Mouse (Mus musculus) kidney, embryonic 15.5 days (tissue): ENCODE results near the gene Klf1. TPM values are rescaled to one million over a fixed set of nuclear protein-coding genes. Genes with fewer than 3 reads are reported as not detected.
A peak's percentile ranks its signal among the peaks of the same experiment; 100 is the strongest.

Experiments used
- ATAC-seq: fragments of 200-750 bp; cut with Nextera tagmentation; replicated peaks from 2 replicates; pipeline ENCODE4 v1.8.0; 2017; ENCODE audit warnings: moderate TSS enrichment; ENCODE audit not compliant: low FRiP score
- H3K27ac ChIP-seq: fragments of 300-500 bp; sonication (generic); 2 replicates; pipeline ENCODE4 v1.5.1; 2015; ENCODE audit warnings: mild to moderate bottlenecking, inconsistent platforms
- H3K27me3 ChIP-seq: fragments of 300-500 bp; sonication (generic); 2 replicates; pipeline ENCODE4 v1.6.1; 2015; ENCODE audit warnings: inconsistent platforms
- H3K36me3 ChIP-seq: fragments of 300-500 bp; sonication (generic); 2 replicates; pipeline ENCODE4 v1.6.1; 2015; ENCODE audit warnings: inconsistent platforms
- H3K4me1 ChIP-seq: fragments of 300-500 bp; sonication (generic); 2 replicates; pipeline ENCODE4 v1.6.1; 2015; ENCODE audit warnings: inconsistent platforms
- H3K4me2 ChIP-seq: fragments of 300-500 bp; sonication (generic); 2 replicates; pipeline ENCODE4 v1.6.1; 2015; ENCODE audit warnings: moderate library complexity, mild to moderate bottlenecking, inconsistent platforms
- H3K4me3 ChIP-seq: fragments of 300-500 bp; sonication (generic); replicated peaks from 2 replicates; pipeline ENCODE4 v1.5.1; 2015; ENCODE audit warnings: mild to moderate bottlenecking, inconsistent platforms
- H3K9ac ChIP-seq: fragments of 300-500 bp; sonication (generic); 2 replicates; pipeline ENCODE4 v1.6.1; 2015; ENCODE audit warnings: mild to moderate bottlenecking, inconsistent platforms
- H3K9me3 ChIP-seq: fragments of 300-500 bp; sonication (generic); replicated peaks from 2 replicates; pipeline ENCODE4 v1.6.1; 2016; ENCODE audit warnings: inconsistent platforms
- WGBS: fragments of 180-500 bp; shearing (Covaris S2); methylation state at CpG from one replicate; pipeline ENCODE4 v1.1.7; 2015; ENCODE audit warnings: mixed read lengths; 5-methylcytosine and 5-hydroxymethylcytosine counted together
- polyA plus RNA-seq: library from polyadenylated mRNA; unstranded; fragments of >200 nt; fragmentation: Nextera tagmentation; extraction: Ambion mirVana; gene quantifications from 2 replicates; pipeline ENCODE4 v1.2.1, GENCODE M21; 2015

Gene Klf1
- polyA plus RNA-seq, 1 experiment from 2014 or later = 7.2 TPM

DNA sequence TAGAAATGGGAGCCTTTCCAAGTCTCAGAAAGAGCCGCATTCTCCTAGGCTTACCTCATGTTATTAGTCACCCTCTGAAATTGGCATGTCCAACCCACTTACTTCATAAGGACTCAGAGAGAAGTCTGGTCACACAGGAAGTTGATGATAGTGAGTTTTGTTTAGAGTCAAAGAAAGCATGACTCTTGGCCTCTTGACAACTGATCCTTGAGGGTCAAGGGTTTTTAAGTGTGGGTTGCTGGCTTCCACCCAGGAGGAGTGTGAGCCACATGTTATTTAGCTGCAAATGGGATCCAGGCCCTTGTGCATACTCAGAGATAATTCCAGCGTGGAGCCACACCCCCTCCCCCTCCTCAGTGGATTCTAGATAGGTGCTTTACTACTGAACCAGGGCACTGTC lies 19.9 kb downstream of the Klf1 start:
- WGBS = 83% methylated on average over 2 of the region's 2 CpGs
- H3K4me1 ChIP-seq = 0 out of 2 replicates have a peak, but pooled peaks cover 4% of the 10 kb centered on the region
- H3K27me3 ChIP-seq = peaks cover 46% of the 10 kb centered on the region
- no peak overlapping the region for H3K4me3 ChIP-seq
- H3K9ac ChIP-seq = no peak overlapping the region
- H3K27ac ChIP-seq = no peak overlapping the region
- no peaks in the 10 kb centered on the region for H3K9me3 ChIP-seq
- no peak overlapping the region for H3K4me2 ChIP-seq
- no peak for ATAC-seq
- no peaks in the 10 kb centered on the region for H3K36me3 ChIP-seq

GRCm38 (mm10) chr8:84925557-84925956 lies 23.8 kb downstream of the Klf1 start:
- no peak overlapping the region for H3K4me2 ChIP-seq
- no peaks in the 10 kb centered on the region for H3K9me3 ChIP-seq
- WGBS = 68% methylated on average over 7 of the region's 7 CpGs
- H3K27me3 ChIP-seq = peaks cover 37% of the 10 kb centered on the region
- H3K4me1 ChIP-seq = peaks cover 10% of the 10 kb centered on the region
- H3K4me3 ChIP-seq = no peak overlapping the region
- ATAC-seq = no peak
- no peaks in the 10 kb centered on the region for H3K36me3 ChIP-seq
- no peak overlapping the region for H3K9ac ChIP-seq
- H3K27ac ChIP-seq = no peak overlapping the region

DNA sequence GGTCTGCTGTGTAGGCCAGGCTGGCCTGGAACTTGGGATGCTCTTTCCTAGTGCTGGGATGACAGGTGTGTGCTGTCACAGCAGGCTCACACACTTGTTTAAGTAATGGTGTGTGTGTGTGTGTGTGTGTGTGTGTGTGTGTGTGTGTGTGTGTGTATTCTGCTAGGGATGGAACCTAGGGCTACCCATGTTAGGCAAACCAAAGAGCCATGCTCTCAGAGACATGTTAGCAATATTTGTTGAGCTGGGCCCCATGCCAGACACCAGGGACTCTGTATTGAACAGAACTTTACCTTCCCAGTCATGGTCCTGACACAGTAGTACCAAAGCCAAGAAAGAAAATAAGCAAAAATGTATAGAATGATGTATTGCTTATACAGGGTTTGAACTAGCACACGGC lies 25.8 kb downstream of the Klf1 start:
- no peak for ATAC-seq
- Histone ChIP-seq H3K36me3 (no peaks in the 10 kb centered on the region), H3K4me1 (peaks cover 10% of the 10 kb centered on the region), H3K9ac (no peak overlapping the region), H3K27me3 (peaks cover 55% of the 10 kb centered on the region), H3K9me3 (no peaks in the 10 kb centered on the region), H3K27ac (no peak overlapping the region), H3K4me2 (no peak overlapping the region), H3K4me3 (no peak overlapping the region)
- WGBS = 90% methylated on average over 1 of the region's 1 CpGs

GRCm38 (mm10) chr8:84928456-84929306 lies 27.0 kb downstream of the Klf1 start:
- peak overlapping the region; percentile 38 for H3K4me3 ChIP-seq
- 3% methylated on average over 51 of the region's 52 CpGs for WGBS
- peaks cover 55% of the 10 kb centered on the region for H3K27me3 ChIP-seq
- ATAC-seq = peak; percentile 79
- H3K4me2 ChIP-seq = peak overlapping the region; percentile 72
- no peaks in the 10 kb centered on the region for H3K36me3 ChIP-seq
- H3K4me1 ChIP-seq = peaks cover 10% of the 10 kb centered on the region
- H3K9ac ChIP-seq = no peak overlapping the region
- H3K27ac ChIP-seq = no peak overlapping the region
- no peaks in the 10 kb centered on the region for H3K9me3 ChIP-seq

DNA sequence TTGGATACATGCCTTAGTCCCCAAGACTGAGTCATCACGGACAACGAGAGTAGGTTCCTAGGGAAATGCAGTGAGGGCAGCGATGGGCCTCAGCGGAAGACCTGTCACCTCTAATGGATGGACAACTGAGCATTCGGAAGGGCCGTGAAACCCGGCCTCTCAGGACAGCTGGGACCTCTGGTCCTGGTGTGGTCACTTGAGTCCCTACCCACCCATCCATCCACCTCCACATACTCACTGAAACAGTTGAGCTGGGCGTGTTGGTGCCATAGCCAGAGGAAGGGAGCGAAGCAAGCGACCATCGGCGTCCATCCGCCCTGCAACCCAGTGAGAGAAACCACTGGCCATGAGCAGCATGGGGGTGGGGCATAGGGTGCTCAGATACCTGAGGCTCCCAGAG lies 28.9 kb downstream of the Klf1 start:
- no peak overlapping the region for H3K4me2 ChIP-seq
- H3K36me3 ChIP-seq = no peaks in the 10 kb centered on the region
- peaks cover 69% of the 10 kb centered on the region for H3K27me3 ChIP-seq

DNA sequence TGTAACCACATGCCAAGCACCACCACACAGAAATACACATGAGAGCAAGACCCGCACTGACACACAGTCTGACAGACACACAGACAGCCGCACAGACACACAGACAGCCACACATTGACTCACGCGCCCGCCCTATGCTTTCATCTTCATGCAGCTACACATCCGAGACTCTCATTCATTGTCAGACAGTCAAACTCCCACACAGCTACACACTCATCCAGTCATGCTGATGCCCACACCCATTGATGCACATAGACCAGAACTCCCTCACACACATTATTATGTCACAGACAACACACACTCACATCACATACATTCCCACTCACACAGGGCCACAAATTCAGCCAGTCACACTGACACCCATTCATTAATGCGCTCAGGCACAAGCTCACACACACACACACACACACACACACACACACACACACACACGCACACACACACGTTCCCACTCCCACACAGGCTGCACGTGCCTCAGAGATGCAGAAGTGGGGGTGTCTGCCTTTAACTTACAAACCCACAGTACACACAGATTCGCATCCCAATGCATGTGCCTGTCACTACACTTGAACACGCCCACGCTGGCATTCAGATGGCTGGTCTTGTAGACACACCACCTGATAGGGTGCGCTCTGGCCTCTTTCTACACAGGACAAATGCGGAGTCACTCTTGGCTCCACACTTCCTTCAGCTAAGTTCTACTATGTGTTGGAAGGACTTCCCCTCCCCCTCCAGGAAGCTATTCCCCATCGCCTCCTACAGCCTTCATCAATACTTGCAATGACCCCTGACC lies 32.2 kb downstream of the Klf1 start:
- peaks cover 92% of the 10 kb centered on the region for H3K27me3 ChIP-seq
- no peaks in the 10 kb centered on the region for H3K36me3 ChIP-seq
- peaks cover 24% of the 10 kb centered on the region for H3K4me1 ChIP-seq
- H3K9ac ChIP-seq = no peak overlapping the region
- no peak overlapping the region for H3K4me2 ChIP-seq
- H3K27ac ChIP-seq = no peak overlapping the region
- H3K4me3 ChIP-seq = no peak overlapping the region
- WGBS = 72% methylated on average over 16 of the region's 16 CpGs
- no peak for ATAC-seq
- no peaks in the 10 kb centered on the region for H3K9me3 ChIP-seq

More for the DNA sequence above, 28.9 kb downstream of the Klf1 start:
- Histone ChIP-seq H3K9ac (no peak overlapping the region), H3K4me3 (no peak overlapping the region), H3K27ac (no peak overlapping the region), H3K4me1 (peaks cover 19% of the 10 kb centered on the region), H3K9me3 (no peaks in the 10 kb centered on the region)
- ATAC-seq = no peak
- 82% methylated on average over 13 of the region's 13 CpGs for WGBS

- Histone ChIP-seq H3K4me2 (peak overlapping the region; percentile 33), H3K9ac (no peak overlapping the region), H3K27me3 (peaks cover 92% of the 10 kb centered on the region), H3K36me3 (no peaks in the 10 kb centered on the region), H3K27ac (no peak overlapping the region), H3K4me3 (no peak overlapping the region; the same call in 1 of the 2 replicates), H3K4me1 (peaks cover 21% of the 10 kb centered on the region), H3K9me3 (no peaks in the 10 kb centered on the region)
- WGBS = under 1% methylated on average over 15 of the region's 15 CpGs
- ATAC-seq = peak; percentile 72
These were observed 33.1 kb downstream of the Klf1 start for GRCm38 (mm10) chr8:84934860-84935259.

DNA sequence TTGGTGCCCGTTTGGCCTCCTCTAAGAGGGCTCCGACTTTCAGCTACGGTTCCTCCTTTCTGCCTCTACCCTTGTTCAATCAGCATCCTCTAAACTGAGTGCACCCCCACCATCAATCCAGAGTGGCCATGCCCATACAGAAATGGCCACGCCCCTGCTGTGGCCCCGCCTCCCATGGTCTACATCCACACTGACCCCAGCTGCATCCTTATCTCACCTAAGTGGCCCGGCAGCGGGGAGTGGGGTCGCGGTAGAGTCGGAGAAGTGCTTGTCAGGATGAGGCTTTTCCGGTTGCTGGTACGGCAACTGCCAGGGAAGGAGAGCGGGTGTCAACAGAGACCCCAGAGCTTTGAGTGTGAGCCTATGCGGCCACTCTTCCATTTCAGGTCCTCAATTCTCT lies 33.8 kb downstream of the Klf1 start:
- Histone ChIP-seq H3K36me3 (no peaks in the 10 kb centered on the region), H3K9ac (no peak overlapping the region), H3K27me3 (peaks cover 92% of the 10 kb centered on the region), H3K9me3 (no peaks in the 10 kb centered on the region), H3K4me2 (peak overlapping the region; percentile 33; the same call in 1 of the 2 replicates), H3K27ac (no peak overlapping the region), H3K4me3 (no peak overlapping the region), H3K4me1 (peaks cover 21% of the 10 kb centered on the region)
- 0 out of 2 replicates have a peak, but pooled peaks have one; percentile 13 for ATAC-seq
- WGBS = 4% methylated on average over 14 of the region's 14 CpGs

DNA sequence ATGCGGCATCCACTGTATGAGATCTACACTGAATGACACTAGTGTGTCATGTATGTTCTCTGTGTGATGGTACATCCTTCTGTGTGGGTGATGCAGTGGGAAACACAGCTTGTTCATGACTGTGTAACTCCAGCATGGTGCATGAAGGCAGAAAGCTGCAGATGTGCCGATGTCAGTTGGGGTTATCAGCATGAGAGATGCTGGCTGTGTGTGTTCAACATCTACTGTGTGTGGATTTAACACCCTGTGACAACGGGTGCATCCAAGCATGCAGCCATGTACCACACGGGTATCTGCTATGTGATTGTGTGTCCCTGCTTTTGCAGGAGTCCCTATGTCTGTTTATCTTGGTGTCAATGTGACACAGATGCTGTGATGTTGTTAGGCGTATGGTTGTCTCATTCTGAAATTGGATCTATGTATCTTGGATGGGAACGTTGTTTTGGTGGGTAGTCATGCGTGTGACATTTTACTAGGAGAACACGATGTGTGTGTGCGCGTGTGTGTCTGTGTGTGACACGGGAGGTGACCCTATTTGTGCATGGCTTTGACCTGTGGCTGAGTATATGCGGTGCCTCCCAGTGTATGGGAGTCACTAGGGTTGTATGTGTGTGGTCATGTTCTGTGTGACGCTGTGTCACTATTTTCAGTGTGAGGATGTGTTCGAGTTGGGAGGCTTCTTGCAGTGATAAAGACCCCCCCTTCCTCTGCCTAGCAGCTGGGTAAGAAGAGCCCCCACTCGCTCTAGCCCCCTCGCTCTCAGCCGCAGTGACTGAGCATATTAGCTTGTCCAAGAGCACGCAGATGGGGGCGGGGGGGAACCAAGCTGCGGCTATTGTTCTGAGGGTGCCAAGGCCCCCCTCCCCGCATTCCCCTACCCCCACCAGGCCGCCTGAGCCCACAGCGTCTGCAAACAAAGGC lies 34.6 kb downstream of the Klf1 start:
- 21% methylated on average over 20 of the region's 23 CpGs for WGBS
- ATAC-seq = no peak
- H3K27me3 ChIP-seq = peaks cover 94% of the 10 kb centered on the region

GRCm38 (mm10) chr8:84936962-84937546 lies 35.3 kb downstream of the Klf1 start, which contains the start of gene Mast1:
Gene Mast1, minus strand, starts transcription at chr8:84937359.
- H3K36me3 ChIP-seq = no peaks in the 10 kb centered on the region
- no peaks in the 10 kb centered on the region for H3K9me3 ChIP-seq
- H3K27ac ChIP-seq = no peak within 1 kb of the TSS
- 0 out of 2 replicates have a peak within 1 kb of the TSS, but pooled peaks have one; percentile 21 for H3K9ac ChIP-seq
- H3K4me1 ChIP-seq = peaks cover 21% of the 10 kb centered on the region
- peak within 1 kb of the TSS; percentile 87 for H3K4me2 ChIP-seq
- H3K4me3 ChIP-seq = peak within 1 kb of the TSS; percentile 48
- WGBS = 1% methylated on average over 48 of the region's 50 CpGs
- peak; percentile 61 for ATAC-seq
- H3K27me3 ChIP-seq = peaks cover 93% of the 10 kb centered on the region

More for the DNA sequence above, 34.6 kb downstream of the Klf1 start:
- H3K4me3 ChIP-seq = peak overlapping the region; percentile 48
- H3K4me2 ChIP-seq = peak overlapping the region; percentile 87
- H3K27ac ChIP-seq = no peak overlapping the region
- no peak overlapping the region for H3K9ac ChIP-seq
- H3K4me1 ChIP-seq = peaks cover 21% of the 10 kb centered on the region
- H3K36me3 ChIP-seq = no peaks in the 10 kb centered on the region
- H3K9me3 ChIP-seq = no peaks in the 10 kb centered on the region
